Mouse (Mus musculus) liver, postnatal 0 days (tissue): ENCODE measurements around the gene Cpne6. TPM values are rescaled to one million over a fixed set of nuclear protein-coding genes. Genes with fewer than 3 reads are reported as not detected.
A peak's percentile ranks its signal among the peaks of the same experiment; 100 is the strongest.

Experiments used
- ATAC-seq: fragments of 200-750 bp; cut with Nextera tagmentation; 2 replicates; pipeline ENCODE4 v1.8.0; 2017; ENCODE audit warnings: mild to moderate bottlenecking, moderate library complexity
- DNase-seq: peaks from one replicate; pipeline ENCODE4 v3.0.0-alpha.2; 2016
- H3K27ac ChIP-seq: fragments of 300-500 bp; sonication (generic); 2 replicates; pipeline ENCODE4 v1.5.1; 2014; ENCODE audit warnings: antibody characterized with exemption, moderate library complexity, mild to moderate bottlenecking, low read depth
- H3K27me3 ChIP-seq: fragments of 300-500 bp; sonication (generic); 2 replicates; pipeline ENCODE4 v1.6.1; 2014; ENCODE audit warnings: low read length, control low read depth, mixed read lengths; ENCODE audit not compliant: insufficient read depth
- H3K36me3 ChIP-seq: fragments of 300-500 bp; sonication (generic); replicated peaks from 2 replicates; pipeline ENCODE4 v1.6.1; 2014; ENCODE audit warnings: mild to moderate bottlenecking, control low read depth, low read length, moderate library complexity, mixed read lengths; ENCODE audit not compliant: insufficient read depth
- H3K4me1 ChIP-seq: fragments of 300-500 bp; sonication (generic); 2 replicates; pipeline ENCODE4 v1.6.1; 2014; ENCODE audit warnings: antibody characterized with exemption, mild to moderate bottlenecking, control low read depth; ENCODE audit not compliant: insufficient read depth
- H3K4me2 ChIP-seq: fragments of 300-500 bp; sonication (generic); 2 replicates; pipeline ENCODE4 v1.6.1; 2014; ENCODE audit warnings: low read depth, mild to moderate bottlenecking, low read length, moderate library complexity, mixed read lengths
- H3K4me3 ChIP-seq: fragments of 300-500 bp; sonication (generic); 2 replicates; pipeline ENCODE4 v1.5.1; 2014; ENCODE audit warnings: low read depth, low read length
- H3K9ac ChIP-seq: fragments of 300-500 bp; sonication (generic); replicated peaks from 2 replicates; pipeline ENCODE4 v1.6.1; 2014; ENCODE audit warnings: mild to moderate bottlenecking, moderate library complexity
- H3K9me3 ChIP-seq: fragments of 300-500 bp; sonication (generic); 2 replicates; pipeline ENCODE4 v1.6.1; 2016; ENCODE audit warnings: mild to moderate bottlenecking, control low read depth, low read length, mixed read lengths
- CTCF ChIP-seq: sonication (generic); IDR thresholded peaks from 2 replicates; pipeline ENCODE4 v1.5.1; 2016; ENCODE audit warnings: antibody characterized with exemption, low read depth
- EP300 ChIP-seq: IDR thresholded peaks from 2 replicates; pipeline ENCODE4 v1.6.1; 2016; ENCODE audit warnings: antibody characterized with exemption, low read depth, mild to moderate bottlenecking
- WGBS: fragments of 180-500 bp; shearing (Covaris S2); extraction: QIAGEN DNeasy Blood & Tissue Kit; methylation state at CpG from one replicate; pipeline ENCODE4 v1.1.7; 2014; ENCODE audit not compliant: insufficient replicate concordance; 5-methylcytosine and 5-hydroxymethylcytosine counted together
- polyA plus RNA-seq: library from polyadenylated mRNA; unstranded; fragments of >200 nt; fragmentation: Nextera tagmentation; extraction: Ambion mirVana; gene quantifications from 2 replicates; pipeline ENCODE4 v1.2.1, GENCODE M21; 2015

Gene Cpne6
- polyA plus RNA-seq, 1 experiment from 2014 or later, result not detected

- 40% methylated on average over 4 of the region's 4 CpGs for WGBS
- peaks cover 44% of the 10 kb centered on the region for H3K27me3 ChIP-seq
These were observed 13.8 kb downstream of the Cpne6 start for GRCm38 (mm10) chr14:55524062-55524461.

GRCm38 (mm10) chr14:55524785-55525184 is 14.5 kb downstream of the Cpne6 start, which contains the start of gene Nrl:
Gene Nrl (minus strand): TSS chr14:55524981.
- no peak within 1 kb of the TSS for H3K27ac ChIP-seq
- 24% methylated on average over 8 of the region's 8 CpGs for WGBS
- no peak within 1 kb of the TSS for H3K4me3 ChIP-seq
- ATAC-seq (no peak), DNase-seq (no peak)
- H3K4me1 ChIP-seq, result peaks cover 7% of the 10 kb centered on the region
- TF ChIP-seq CTCF (no peak), EP300 (no peak)
- peaks cover 42% of the 10 kb centered on the region for H3K27me3 ChIP-seq
- no peaks in the 10 kb centered on the region for H3K9me3 ChIP-seq
- H3K4me2 ChIP-seq, result no peak within 1 kb of the TSS
- H3K36me3 ChIP-seq, result no peaks in the 10 kb centered on the region
- H3K9ac ChIP-seq, result no peak within 1 kb of the TSS

More at GRCm38 (mm10) chr14:55524062-55524461, 13.8 kb downstream of the Cpne6 start:
- no peak for TF ChIP-seq CTCF
- TF ChIP-seq EP300, result no peak
- H3K9ac ChIP-seq, result no peak overlapping the region
- H3K4me3 ChIP-seq, result no peak overlapping the region
- DNase-seq, result no peak
- ATAC-seq, result no peak
- no peaks in the 10 kb centered on the region for H3K36me3 ChIP-seq
- no peak overlapping the region for H3K27ac ChIP-seq
- H3K4me2 ChIP-seq, result no peak overlapping the region
- H3K4me1 ChIP-seq, result peaks cover 7% of the 10 kb centered on the region
- no peaks in the 10 kb centered on the region for H3K9me3 ChIP-seq

GRCm38 (mm10) chr14:55526674-55527073 is 16.4 kb downstream of the Cpne6 start:
- Histone ChIP-seq H3K4me1 (peaks cover 4% of the 10 kb centered on the region; the same call in 1 of the 2 replicates), H3K4me2 (no peak overlapping the region), H3K9ac (no peak overlapping the region), H3K27ac (no peak overlapping the region), H3K27me3 (peaks cover 25% of the 10 kb centered on the region), H3K4me3 (no peak overlapping the region), H3K36me3 (no peaks in the 10 kb centered on the region), H3K9me3 (no peaks in the 10 kb centered on the region)
- TF ChIP-seq EP300, result no peak
- no peak for TF ChIP-seq CTCF
- WGBS, result 65% methylated on average over 2 of the region's 2 CpGs
- ATAC-seq (no peak), DNase-seq (no peak)

- TF ChIP-seq EP300, result no peak
- TF ChIP-seq CTCF, result peak; percentile 72
- Histone ChIP-seq H3K4me3 (no peak overlapping the region), H3K9ac (no peak overlapping the region), H3K9me3 (no peaks in the 10 kb centered on the region), H3K4me2 (no peak overlapping the region), H3K27ac (no peak overlapping the region), H3K36me3 (no peaks in the 10 kb centered on the region), H3K4me1 (peaks cover 4% of the 10 kb centered on the region; the same call in 1 of the 2 replicates), H3K27me3 (peaks cover 15% of the 10 kb centered on the region; the same call in 1 of the 2 replicates)
- DNase-seq (peak; percentile 49), ATAC-seq (no peak)
- WGBS, result 14% methylated on average over 3 of the region's 3 CpGs
These were observed 17.7 kb downstream of the Cpne6 start for GRCm38 (mm10) chr14:55527940-55528339.

- Histone ChIP-seq H3K4me3 (no peak overlapping the region), H3K27ac (no peak overlapping the region), H3K4me1 (peaks cover 14% of the 10 kb centered on the region; the same call in 1 of the 2 replicates), H3K36me3 (no peaks in the 10 kb centered on the region), H3K27me3 (no peaks in the 10 kb centered on the region), H3K4me2 (no peak overlapping the region), H3K9me3 (no peaks in the 10 kb centered on the region), H3K9ac (no peak overlapping the region)
- TF ChIP-seq EP300 (no peak), CTCF (peak; percentile 92)
- 56% methylated on average over 6 of the region's 6 CpGs for WGBS
- peak; percentile 75 for DNase-seq
- ATAC-seq, result no peak
These were observed 26.0 kb downstream of the Cpne6 start for GRCm38 (mm10) chr14:55536116-55536745.

- WGBS, result under 1% methylated on average over 32 of the region's 32 CpGs
- Histone ChIP-seq H3K36me3 (peaks cover 26% of the 10 kb centered on the region), H3K27ac (peak within 1 kb of the TSS; percentile 89), H3K9me3 (no peaks in the 10 kb centered on the region), H3K4me1 (peaks cover 21% of the 10 kb centered on the region), H3K4me3 (peak within 1 kb of the TSS; percentile 78), H3K9ac (peak within 1 kb of the TSS; percentile 83), H3K4me2 (peak within 1 kb of the TSS; percentile 87), H3K27me3 (no peaks in the 10 kb centered on the region)
- TF ChIP-seq CTCF (no peak), EP300 (peak; percentile 60; the same call in 1 of the 2 replicates)
- DNase-seq (peak; percentile 92), ATAC-seq (peak; percentile 91)
These were observed 30.0 kb downstream of the Cpne6 start, which contains the start of gene Pck2 for GRCm38 (mm10) chr14:55540067-55540786. Gene Pck2 (plus strand): TSS chr14:55540266.
